Mouse (Mus musculus) forebrain, embryonic 13.5 days (tissue): ENCODE measurements around the gene Angptl6. TPM values are rescaled to one million over a fixed set of nuclear protein-coding genes. Genes with fewer than 3 reads are reported as not detected.
"Not testable (repeated sequence)": the region's sequence is repeated elsewhere in the genome, so short reads cannot be mapped to it uniquely, and the experiment has no call there.

Experiments used
- ATAC-seq: fragments of 200-750 bp; cut with Nextera tagmentation; 2 replicates; pipeline ENCODE4 v1.8.0; 2017
- H3K27ac ChIP-seq: fragments of 300-500 bp; sonication (generic); 2 replicates; pipeline ENCODE4 v1.5.1; 2015; ENCODE audit warnings: inconsistent platforms, mild to moderate bottlenecking, moderate library complexity
- H3K27me3 ChIP-seq: fragments of 300-500 bp; sonication (generic); 2 replicates; pipeline ENCODE4 v1.6.1; 2015; ENCODE audit warnings: mild to moderate bottlenecking, inconsistent platforms
- H3K36me3 ChIP-seq: fragments of 300-500 bp; sonication (generic); 2 replicates; pipeline ENCODE4 v1.6.1; 2015; ENCODE audit warnings: mild to moderate bottlenecking, inconsistent platforms; ENCODE audit not compliant: poor library complexity, severe bottlenecking
- H3K4me1 ChIP-seq: fragments of 300-500 bp; sonication (generic); 2 replicates; pipeline ENCODE4 v1.6.1; 2015; ENCODE audit warnings: inconsistent platforms
- H3K4me2 ChIP-seq: fragments of 300-500 bp; sonication (generic); 2 replicates; pipeline ENCODE4 v1.6.1; 2015; ENCODE audit warnings: inconsistent platforms, mild to moderate bottlenecking, moderate library complexity
- H3K4me3 ChIP-seq: fragments of 300-500 bp; sonication (generic); 2 replicates; pipeline ENCODE4 v1.5.1; 2015; ENCODE audit warnings: mild to moderate bottlenecking, inconsistent platforms
- H3K9ac ChIP-seq: fragments of 300-500 bp; sonication (generic); 2 replicates; pipeline ENCODE4 v1.6.1; 2015; ENCODE audit warnings: mild to moderate bottlenecking, inconsistent platforms
- H3K9me3 ChIP-seq: fragments of 300-500 bp; sonication (generic); replicated peaks from 2 replicates; pipeline ENCODE4 v1.6.1; 2016; ENCODE audit warnings: inconsistent platforms
- WGBS: fragments of 180-500 bp; shearing (Covaris S2); methylation state at CpG from one replicate; pipeline ENCODE4 v1.1.7; 2015; 5-methylcytosine and 5-hydroxymethylcytosine counted together
- polyA plus RNA-seq: library from polyadenylated mRNA; unstranded; fragments of >200 nt; fragmentation: Nextera tagmentation; extraction: Ambion mirVana; gene quantifications from 2 replicates; pipeline ENCODE4 v1.2.1, GENCODE M21; 2015

The Angptl6 gene
- polyA plus RNA-seq, 1 experiment from 2014 or later: 8.5 TPM

DNA sequence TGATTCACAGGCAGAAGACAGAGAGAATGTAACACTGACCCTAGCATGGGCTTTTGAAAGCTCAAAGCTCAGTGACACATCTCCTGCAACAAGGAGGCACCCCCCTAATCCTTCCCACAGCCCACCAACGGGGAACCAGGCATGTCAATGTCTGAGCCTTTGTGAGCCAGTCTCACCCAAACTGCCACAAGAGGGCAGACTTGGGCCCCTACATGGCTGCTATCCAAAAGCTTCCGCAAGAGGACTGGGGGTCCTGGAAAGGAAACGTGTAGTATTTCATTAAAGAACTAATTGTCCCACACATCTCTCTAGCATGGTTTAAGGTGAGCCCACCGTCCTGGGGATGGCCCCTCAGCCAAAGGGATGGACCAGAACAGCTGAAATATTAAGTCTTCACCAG, 17.7 kb downstream of the Angptl6 start:
- Histone ChIP-seq H3K9ac (no peak overlapping the region), H3K9me3 (no peaks in the 10 kb centered on the region), H3K27ac (no peak overlapping the region), H3K4me2 (no peak overlapping the region), H3K27me3 (peaks cover 23% of the 10 kb centered on the region; the same call in 1 of the 2 replicates), H3K4me3 (no peak overlapping the region), H3K4me1 (no peaks in the 10 kb centered on the region), H3K36me3 (no peaks in the 10 kb centered on the region)
- WGBS: 12% methylated on average over 4 of the region's 4 CpGs
- no peak for ATAC-seq

DNA sequence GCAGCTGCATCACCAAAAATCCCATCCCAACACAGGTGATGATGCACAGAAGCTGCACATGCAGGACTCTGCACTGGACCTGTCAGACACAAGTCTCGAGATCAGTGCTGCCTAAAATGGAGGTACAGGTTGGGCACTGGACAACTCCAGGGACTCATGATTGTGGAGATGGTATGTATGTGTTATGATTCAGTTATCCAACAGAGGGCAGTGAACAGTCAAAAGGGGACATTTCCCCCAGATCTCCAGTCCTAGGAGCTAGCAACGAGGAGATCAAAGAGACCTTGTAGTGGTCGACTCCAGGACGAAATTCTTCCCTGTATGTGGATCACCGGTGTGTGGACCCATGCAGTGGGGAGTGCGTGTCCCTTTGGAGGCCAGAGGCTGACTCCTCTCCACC, 19.6 kb downstream of the Angptl6 start:
- Histone ChIP-seq H3K27me3 (peaks cover 12% of the 10 kb centered on the region; the same call in 1 of the 2 replicates), H3K9me3 (no peaks in the 10 kb centered on the region), H3K27ac (no peak overlapping the region), H3K4me3 (no peak overlapping the region), H3K9ac (no peak overlapping the region), H3K4me2 (no peak overlapping the region), H3K36me3 (no peaks in the 10 kb centered on the region), H3K4me1 (no peaks in the 10 kb centered on the region)
- ATAC-seq: no peak
- 55% methylated on average over 6 of the region's 6 CpGs for whole genome bisulfite sequencing

DNA sequence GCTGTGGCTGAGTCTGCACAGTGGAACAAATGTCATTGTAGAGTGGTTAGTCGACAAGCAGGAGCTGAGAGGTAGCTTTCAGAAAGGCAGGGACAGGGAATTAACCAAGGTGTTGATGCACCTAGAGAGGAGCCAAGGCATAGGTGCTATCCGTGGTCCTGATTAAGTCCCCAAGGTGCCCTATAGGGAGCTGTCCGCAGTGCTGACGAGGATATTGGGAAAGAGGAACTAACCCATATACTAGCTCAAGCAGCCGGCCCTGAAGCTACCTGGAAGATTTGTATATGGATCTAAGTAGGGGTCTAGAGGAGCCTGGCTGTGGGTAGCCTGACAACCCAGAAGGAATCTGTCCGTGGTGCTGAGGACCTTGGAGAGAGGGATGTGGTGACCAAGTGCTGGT, 22.4 kb downstream of the Angptl6 start:
- WGBS: 13% methylated on average over 6 of the region's 6 CpGs

DNA sequence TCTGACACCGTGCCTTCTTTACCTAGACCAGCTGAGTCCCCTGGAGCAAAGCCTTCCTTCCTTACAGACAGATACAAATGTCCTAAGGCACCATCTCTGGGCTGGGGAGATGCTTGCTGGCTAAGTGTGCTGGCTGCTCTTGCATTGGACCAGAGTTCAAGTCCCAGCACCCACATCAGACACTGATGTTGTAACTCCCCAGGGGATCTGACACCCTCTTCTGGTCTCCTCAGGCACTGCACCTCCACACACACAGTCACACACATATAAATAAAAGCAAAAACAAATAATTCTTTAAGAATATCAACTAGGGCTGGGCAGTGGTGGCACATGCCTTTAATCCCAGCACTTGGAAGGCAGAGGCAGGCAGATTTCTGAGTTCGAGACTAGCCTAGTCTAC, 29.3 kb downstream of the Angptl6 start:
- Histone ChIP-seq H3K9ac (no peak overlapping the region), H3K9me3 (no peaks in the 10 kb centered on the region), H3K27me3 (peaks cover 14% of the 10 kb centered on the region; the same call in 1 of the 2 replicates), H3K36me3 (no peaks in the 10 kb centered on the region), H3K4me3 (no peak overlapping the region), H3K4me2 (no peak overlapping the region), H3K4me1 (no peaks in the 10 kb centered on the region), H3K27ac (no peak overlapping the region)
- WGBS: 88% methylated on average over 2 of the region's 2 CpGs
- ATAC-seq: no peak

More for the DNA sequence above, 22.4 kb downstream of the Angptl6 start:
- ATAC-seq: no peak
- Histone ChIP-seq H3K4me1 (no peaks in the 10 kb centered on the region), H3K27ac (no peak overlapping the region), H3K4me3 (no peak overlapping the region), H3K4me2 (no peak overlapping the region), H3K27me3 (peaks cover 21% of the 10 kb centered on the region; the same call in 1 of the 2 replicates), H3K36me3 (no peaks in the 10 kb centered on the region), H3K9me3 (no peaks in the 10 kb centered on the region), H3K9ac (no peak overlapping the region)

DNA sequence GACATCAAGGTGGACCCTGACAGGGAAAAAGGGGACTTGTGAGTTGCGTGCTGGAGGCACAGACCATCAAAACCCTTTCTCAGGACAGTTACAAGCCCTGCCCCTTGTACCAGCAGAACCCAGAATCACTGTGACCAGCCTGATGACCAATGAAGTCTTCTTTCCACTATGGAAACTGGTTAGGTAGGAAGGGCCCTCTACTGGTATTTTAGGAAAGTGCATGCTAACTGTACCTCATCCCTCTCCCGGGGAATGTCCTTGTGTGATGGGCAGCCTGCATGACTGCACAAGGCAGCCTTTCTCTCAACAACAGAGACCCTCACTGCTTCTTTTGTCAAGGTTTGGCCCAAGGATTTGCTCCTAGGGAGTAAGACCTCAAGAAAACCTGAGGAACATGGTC, 36.9 kb downstream of the Angptl6 start:
- ATAC-seq: no peak
- H3K27ac ChIP-seq: no peak overlapping the region
- WGBS: 25% methylated on average over 2 of the region's 2 CpGs
- H3K9me3 ChIP-seq: no peaks in the 10 kb centered on the region
- no peaks in the 10 kb centered on the region for H3K4me1 ChIP-seq
- H3K4me3 ChIP-seq: no peak overlapping the region
- 0 out of 2 replicates have a peak, but pooled peaks cover 4% of the 10 kb centered on the region for H3K27me3 ChIP-seq
- H3K4me2 ChIP-seq: no peak overlapping the region
- H3K36me3 ChIP-seq: no peaks in the 10 kb centered on the region
- H3K9ac ChIP-seq: no peak overlapping the region

DNA sequence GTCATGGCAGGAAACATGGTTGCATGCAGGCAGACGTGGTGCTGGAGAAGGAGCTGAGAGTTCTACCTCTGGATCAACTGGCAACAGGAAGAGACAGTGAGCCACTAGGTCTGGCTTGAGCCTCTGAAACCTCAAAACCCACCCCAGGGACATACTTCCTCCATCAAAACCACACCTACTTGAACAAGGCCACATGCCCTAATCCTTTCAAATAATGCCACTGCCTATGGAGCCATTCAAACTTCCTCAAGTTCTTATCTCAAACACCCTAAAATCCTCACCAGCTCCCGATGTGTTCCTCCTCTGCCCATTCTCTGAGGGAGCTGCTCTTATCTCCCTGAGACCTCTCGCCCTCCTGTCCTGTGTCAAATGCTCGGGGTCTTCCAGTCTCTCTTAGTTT, 37.3 kb downstream of the Angptl6 start:
- Histone ChIP-seq H3K9ac (no peak overlapping the region), H3K4me2 (no peak overlapping the region), H3K36me3 (no peaks in the 10 kb centered on the region), H3K4me3 (no peak overlapping the region), H3K9me3 (no peaks in the 10 kb centered on the region), H3K4me1 (no peaks in the 10 kb centered on the region), H3K27ac (no peak overlapping the region), H3K27me3 (0 out of 2 replicates have a peak, but pooled peaks cover 4% of the 10 kb centered on the region)
- WGBS: 69% methylated on average over 4 of the region's 4 CpGs
- ATAC-seq: no peak

DNA sequence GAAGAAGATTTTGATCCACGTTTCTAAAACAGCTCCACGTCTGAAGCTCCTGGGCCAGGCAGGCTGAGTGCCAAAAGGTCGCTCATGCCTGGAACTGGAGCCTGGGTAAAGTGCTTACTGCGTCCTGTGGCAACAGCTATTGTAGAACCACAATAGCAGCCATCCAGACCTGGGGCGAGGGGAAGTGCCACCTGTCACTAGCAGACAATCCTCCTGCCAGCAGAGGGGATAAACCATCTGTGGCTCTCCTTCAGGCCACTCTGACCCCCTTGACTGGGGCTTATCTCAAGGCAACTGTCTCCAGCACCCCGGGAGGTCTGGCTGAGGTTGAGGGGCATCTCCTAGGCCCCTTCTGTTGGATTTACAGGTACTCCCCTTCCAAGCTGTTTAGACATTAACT, 40.6 kb downstream of the Angptl6 start:
- Histone ChIP-seq H3K27ac (no peak overlapping the region), H3K4me2 (no peak overlapping the region), H3K9ac (no peak overlapping the region), H3K9me3 (no peaks in the 10 kb centered on the region), H3K36me3 (no peaks in the 10 kb centered on the region), H3K4me3 (no peak overlapping the region), H3K4me1 (no peaks in the 10 kb centered on the region), H3K27me3 (0 out of 2 replicates have a peak, but pooled peaks cover 6% of the 10 kb centered on the region)
- no peak for ATAC-seq
- 59% methylated on average over 6 of the region's 6 CpGs for WGBS

DNA sequence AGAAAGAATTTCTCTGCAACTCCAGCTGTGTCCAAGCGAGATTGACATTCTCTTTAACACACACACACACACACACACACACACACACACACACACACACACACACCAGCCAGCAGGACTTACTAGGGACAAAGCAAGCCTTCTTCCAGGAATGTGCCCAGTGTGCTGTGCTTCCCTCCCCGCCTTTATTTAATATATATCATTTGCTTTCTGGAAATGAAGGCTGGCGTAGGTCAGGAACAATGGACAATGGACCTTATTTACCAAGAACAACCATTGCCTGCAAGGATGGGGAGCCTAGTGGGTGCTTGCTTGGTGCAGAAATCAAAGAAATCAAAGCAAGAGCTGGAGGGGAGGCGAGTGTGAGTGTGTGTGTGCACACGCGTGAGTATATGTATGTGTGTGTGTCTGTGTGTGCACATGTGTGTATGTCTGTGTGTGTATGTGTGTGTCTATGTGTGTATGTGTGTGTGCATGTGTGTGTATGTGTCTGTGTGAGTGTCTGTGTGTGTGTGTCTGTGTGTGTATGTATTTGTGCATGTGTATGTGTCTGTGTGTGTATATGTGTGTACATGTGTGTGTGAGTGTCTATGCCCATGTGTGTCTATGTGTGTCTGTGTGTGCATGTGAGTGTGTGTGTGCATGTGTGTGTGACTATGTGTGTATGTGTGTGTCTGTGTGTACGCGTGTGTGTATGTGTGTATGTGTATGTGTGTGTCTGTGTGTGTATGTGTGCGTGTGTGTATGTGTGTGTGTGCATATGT, 42.2 kb downstream of the Angptl6 start:
- no peak for ATAC-seq
- Histone ChIP-seq H3K4me1 (no peaks in the 10 kb centered on the region), H3K36me3 (no peaks in the 10 kb centered on the region), H3K9ac (no peak overlapping the region), H3K27me3 (0 out of 2 replicates have a peak, but pooled peaks cover 7% of the 10 kb centered on the region), H3K27ac (no peak overlapping the region), H3K4me2 (no peak overlapping the region), H3K9me3 (no peaks in the 10 kb centered on the region), H3K4me3 (no peak overlapping the region)
- WGBS: 80% methylated on average over 9 of the region's 9 CpGs

DNA sequence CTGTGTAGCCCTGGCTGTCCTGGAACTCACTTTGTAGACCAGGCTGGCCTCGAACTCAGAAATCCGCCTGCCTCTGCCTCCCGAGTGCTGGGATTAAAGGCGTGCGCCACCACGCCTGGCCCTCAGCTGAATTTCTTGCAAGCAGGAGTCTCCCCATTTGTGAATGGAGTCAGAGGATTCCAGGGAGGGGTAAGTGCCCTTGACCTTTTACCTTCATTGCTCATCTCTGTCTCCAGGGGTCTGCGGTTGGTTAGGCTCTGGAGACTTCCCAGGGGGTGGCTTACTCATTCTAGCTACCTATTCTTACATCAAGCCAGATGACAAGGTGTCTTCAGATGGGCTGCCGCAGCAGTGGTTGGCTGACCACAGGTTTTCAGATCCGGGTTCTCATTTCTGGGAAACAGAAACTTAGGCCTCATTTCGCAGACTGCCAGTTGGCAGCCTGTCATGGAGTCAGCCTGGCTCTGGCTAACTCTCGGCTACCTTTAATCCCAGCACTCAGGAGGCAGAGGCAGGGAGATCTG, 44.0 kb downstream of the Angptl6 start:
- not testable (repeated sequence) for H3K9me3 ChIP-seq, H3K4me2 ChIP-seq, H3K4me1 ChIP-seq, H3K4me3 ChIP-seq, ATAC-seq, H3K9ac ChIP-seq, H3K27ac ChIP-seq, H3K36me3 ChIP-seq, H3K27me3 ChIP-seq
- 90% methylated on average over 11 of the region's 11 CpGs for WGBS

DNA sequence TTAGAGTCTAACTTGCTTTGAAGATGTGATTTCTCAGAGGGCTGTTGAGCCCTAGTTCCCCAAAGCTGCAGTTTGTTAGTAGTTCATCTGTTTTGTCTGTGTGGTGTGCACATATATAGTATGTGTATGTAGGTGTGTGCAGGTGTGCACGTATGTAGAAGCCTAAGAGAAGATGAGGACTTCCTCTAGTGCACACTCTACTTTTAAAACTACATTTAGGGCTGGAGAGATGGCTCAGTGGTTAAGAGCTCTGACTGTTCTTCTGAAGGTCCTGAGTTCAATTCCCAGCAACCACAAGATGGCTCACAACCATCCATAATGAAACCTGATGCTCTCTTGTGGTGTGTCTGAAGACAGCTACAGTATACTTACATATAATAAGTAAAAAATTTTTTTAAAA, 44.6 kb downstream of the Angptl6 start:
- Histone ChIP-seq H3K27me3 (peaks cover 3% of the 10 kb centered on the region; the same call in 1 of the 2 replicates), H3K9ac (no peak overlapping the region), H3K27ac (no peak overlapping the region), H3K4me1 (peaks cover 5% of the 10 kb centered on the region), H3K4me3 (no peak overlapping the region), H3K9me3 (no peaks in the 10 kb centered on the region), H3K4me2 (no peak overlapping the region), H3K36me3 (no peaks in the 10 kb centered on the region)
- no peak for ATAC-seq
- 77% methylated on average over 1 of the region's 1 CpGs for WGBS

DNA sequence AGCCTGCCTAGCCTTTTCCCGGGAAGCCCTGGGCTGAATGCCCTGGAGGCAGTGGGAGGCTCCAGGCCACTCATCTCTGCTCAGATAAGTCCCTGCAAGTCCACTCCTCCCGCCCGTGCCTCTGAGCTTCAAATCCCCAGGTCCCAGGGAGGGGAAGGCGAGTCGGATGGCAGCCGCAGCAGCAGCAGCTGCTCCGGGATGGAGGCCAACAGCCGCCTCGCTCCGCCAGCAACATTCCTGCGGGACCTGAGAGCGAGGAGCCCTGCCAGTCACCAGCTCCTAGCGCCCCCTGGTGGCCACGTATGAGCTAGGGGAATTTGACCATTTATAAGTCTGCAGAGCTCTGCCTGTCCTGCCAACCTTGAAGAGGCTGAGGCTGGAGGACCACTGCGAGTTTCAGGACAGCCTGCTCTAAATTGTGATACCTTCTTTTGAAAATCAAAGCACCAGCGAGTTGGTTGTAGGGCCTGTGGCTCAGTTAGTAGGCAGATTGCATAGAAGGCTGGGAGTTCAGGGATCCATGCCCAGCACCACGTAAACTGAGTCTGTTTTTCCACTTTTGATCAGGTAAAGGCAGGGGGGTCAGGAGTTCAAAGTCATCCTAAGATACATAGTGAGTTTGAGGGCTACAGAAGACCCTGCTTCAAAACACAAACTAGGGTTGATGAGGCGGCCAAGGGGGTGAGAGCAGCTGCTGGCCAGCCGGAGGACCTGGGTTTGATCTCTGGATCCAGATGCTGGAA, 48.5 kb downstream of the Angptl6 start:
- Histone ChIP-seq H3K4me3 (no peak overlapping the region), H3K4me2 (peak overlapping the region; percentile 38), H3K9ac (peak overlapping the region; percentile 52; the same call in 1 of the 2 replicates), H3K9me3 (no peaks in the 10 kb centered on the region; the same call in 1 of the 2 replicates), H3K36me3 (no peaks in the 10 kb centered on the region), H3K4me1 (peaks cover 5% of the 10 kb centered on the region), H3K27me3 (peaks cover 3% of the 10 kb centered on the region; the same call in 1 of the 2 replicates), H3K27ac (no peak overlapping the region)
- 16% methylated on average over 19 of the region's 19 CpGs for WGBS
- peak; percentile 89 for ATAC-seq

DNA sequence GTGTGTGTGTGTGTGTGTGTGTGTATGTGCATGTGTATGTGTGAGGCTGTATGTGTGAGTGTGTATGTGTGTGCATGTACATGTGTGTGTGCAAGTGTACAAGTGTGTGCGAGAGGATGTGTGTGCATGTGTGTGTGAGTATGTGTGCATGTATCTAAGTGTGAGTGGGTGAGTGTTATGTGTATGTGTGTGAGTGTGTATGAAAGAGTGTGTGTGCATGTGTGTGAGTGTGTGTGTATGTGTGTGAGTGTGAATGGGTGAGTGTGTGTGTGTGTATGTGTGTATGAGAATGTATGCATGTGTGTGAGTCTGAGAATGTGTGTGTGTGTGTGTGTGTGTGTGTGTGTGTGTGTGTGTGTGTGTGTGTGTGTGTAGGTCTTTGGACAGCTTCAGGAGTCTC, 51.4 kb downstream of the Angptl6 start:
- Histone ChIP-seq H3K4me2 (no peak overlapping the region), H3K4me1 (peaks cover 5% of the 10 kb centered on the region), H3K4me3 (no peak overlapping the region), H3K9ac (no peak overlapping the region), H3K9me3 (no peaks in the 10 kb centered on the region; the same call in 1 of the 2 replicates), H3K36me3 (no peaks in the 10 kb centered on the region), H3K27ac (no peak overlapping the region), H3K27me3 (no peaks in the 10 kb centered on the region; the same call in 1 of the 2 replicates)
- ATAC-seq: no peak
- WGBS: 94% methylated on average over 1 of the region's 1 CpGs
